Comparison of ENCODE assay signal across 18 mouse cellular contexts in the genomic region with DNA sequence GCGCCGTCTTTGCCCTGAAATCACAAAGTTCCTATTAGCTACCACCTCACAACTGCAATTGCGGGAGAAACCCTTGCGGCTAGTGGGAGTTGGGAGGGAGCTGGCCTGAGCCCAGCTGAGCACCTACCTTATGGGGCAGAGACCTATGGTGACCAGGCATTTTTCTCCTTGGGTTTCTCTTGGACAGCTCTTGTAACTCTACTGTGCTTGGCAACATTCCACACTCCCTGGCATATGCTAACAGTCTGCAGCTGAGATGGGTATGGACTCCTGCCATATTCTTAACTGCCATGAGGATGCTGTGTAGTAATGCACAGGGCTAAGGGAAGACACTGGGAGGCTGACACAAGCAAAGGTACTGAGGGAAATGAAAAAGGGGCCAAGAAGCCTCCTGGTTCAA. TPM values are rescaled to one million over a fixed set of nuclear protein-coding genes. Genes with fewer than 3 reads are reported as not detected.
DNase-seq lines count a peak whose midpoint lies in the region; ATAC-seq lines count a peak whose summit lies in the region.
"Had no signal": no experiment of that assay in that cellular context is flagged by ENCODE, and none has a peak within 500 bp of the region (broad histone marks: within the 10 kb centered on the region; RNA-seq: fewer than 3 reads in every experiment).

No protein-coding gene starts in this region.

- DNase-seq in frontal cortex, postnatal 10 days (ENCODE audit: low spot score in 2 of 2), result no peak
- DNase-seq in right cerebral cortex, postnatal 14 days, result peak; percentile 38
- no peak for DNase-seq in right cerebral cortex, postnatal 36 days (ENCODE audit: low spot score in 2 of 2)
- DNase-seq in cerebellum, adult 9-11 months, result peak; percentile 77
- DNase-seq in telencephalon, adult 2 months (ENCODE audit: low read depth, low spot score), result peak; percentile 46
- DNase-seq in layer of hippocampus, postnatal 14 days (ENCODE audit: low spot score in 2 of 2), result no peak
- no peak for DNase-seq in thymus, postnatal 0 days (ENCODE audit: low spot score)
- DNase-seq: heart, postnatal 36 days; kidney, postnatal 10 days; lung, postnatal 10 days; spleen, adult 18-20 months had no signal

- peak; percentile 74 for ATAC-seq in frontal cortex, adult (ENCODE audit: low TSS enrichment)
- ATAC-seq: CD4-positive, CD25-positive, alpha-beta regulatory T cell, adult 4 months; midbrain, embryonic 15.5 days; Patski had no signal

RNA-seq across cellular contexts. Expression of a gene that starts 29.5 kb away (rescaled TPM):
- total RNA-seq in layer of hippocampus, postnatal 14 days (2021), result 1 to 10 TPM in 1 of 2 experiments, under 1 TPM in 1; 0.64 to 1.1 TPM
- polyA plus RNA-seq in thymus, postnatal 0 days (2015; fragmentation: Nextera tagmentation; extraction: Ambion mirVana), result 0.31 and 0.73 TPM in 2 replicates
- total RNA-seq: heart, adult 8-10 months; heart, postnatal 36 days; left cerebral cortex, adult 18-20 months; liver, adult 2 months had no signal
- polyA plus RNA-seq: CD4-positive, CD25-positive, alpha-beta regulatory T cell, adult 4 months; liver, adult 2 months; Patski had no signal

RNA-seq across cellular contexts. Expression of a gene that starts 43.6 kb away (rescaled TPM):
- 100 to 1,000 TPM; 102 to 109 TPM for total RNA-seq in layer of hippocampus, postnatal 14 days (2021)
- 11.9 and 14.7 TPM in 2 replicates for polyA plus RNA-seq in thymus, postnatal 0 days (2015; fragmentation: Nextera tagmentation; extraction: Ambion mirVana)
- polyA plus RNA-seq: CD4-positive, CD25-positive, alpha-beta regulatory T cell, adult 4 months had no signal

Comparison
In these comparisons a context has a peak if more than half of its experiments do, and no peak if none do; other contexts are left out.
1. DNase-seq: peak in right cerebral cortex, postnatal 14 days (single experiment), cerebellum, adult 9-11 months (single experiment) and telencephalon, adult 2 months (single experiment); none in frontal cortex, postnatal 10 days (0 of 2), right cerebral cortex, postnatal 36 days (0 of 2), layer of hippocampus, postnatal 14 days (0 of 2) and thymus, postnatal 0 days (single experiment).